Mouse (Mus musculus): ENCODE results near the gene Mapre1.

DNA sequence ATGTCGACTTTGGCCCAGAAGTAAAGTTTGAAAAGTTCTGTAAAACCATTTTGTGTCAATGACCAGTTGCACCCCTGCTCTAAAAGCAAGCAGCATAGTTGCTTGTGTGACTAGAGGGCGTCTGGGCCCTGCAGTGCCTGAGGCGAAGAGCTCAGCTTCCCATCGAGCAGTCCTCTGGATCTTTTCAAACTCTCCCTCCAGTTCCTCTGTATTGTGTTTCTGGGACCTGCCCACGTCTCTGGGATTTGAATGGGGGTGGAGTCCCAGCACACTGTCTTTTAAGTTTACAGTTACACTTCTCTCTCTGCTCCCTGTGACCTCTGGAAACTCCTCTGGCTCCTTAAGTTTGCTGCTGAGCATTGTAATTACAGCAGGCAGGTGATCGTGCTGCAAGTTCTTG lies 26.4 kb downstream of the Mapre1 start:
- no peak for TF ChIP-seq POLR2A (IDR thresholded peaks at IDR 0.05; ENCODE audit: low read depth, low read length)
- no peak for TF ChIP-seq CTCF (IDR thresholded peaks at IDR 0.05; ENCODE audit: extremely low read depth, insufficient read length, insufficient replicate concordance, low read depth, low read length)

All from small intestine, adult 2 months (tissue).